Mouse (Mus musculus): ENCODE results near the gene Proca1.

DNA sequence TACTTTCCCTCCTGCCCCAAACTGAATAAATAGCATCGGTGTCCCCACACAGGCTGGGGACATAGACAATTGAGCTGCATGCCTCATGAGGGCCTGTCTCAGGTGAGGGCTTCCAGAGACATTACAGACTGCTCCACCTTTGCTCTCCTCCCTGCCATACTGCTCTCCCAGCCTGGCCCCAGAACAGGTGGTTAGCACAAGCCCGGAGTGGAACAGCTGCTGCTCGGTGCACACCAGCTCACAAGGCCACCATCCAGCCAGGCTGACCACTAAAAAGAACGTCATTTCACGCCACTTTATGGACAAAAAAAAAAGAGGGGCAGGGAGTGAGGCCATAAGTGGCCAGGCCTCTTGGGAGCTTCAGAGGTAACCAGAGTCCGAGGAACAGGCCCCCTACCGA lies 14.0 kb downstream of the Proca1 start:
- TF ChIP-seq CTCF (IDR thresholded peaks at IDR 0.05; ENCODE audit: extremely low read depth, insufficient read depth, insufficient read length, insufficient replicate concordance) (no peak), POLR2A (IDR thresholded peaks at IDR 0.05; ENCODE audit: low read depth, low read length) (no peak)
